8 mouse cellular contexts compared by ENCODE assay signal in the genomic region with DNA sequence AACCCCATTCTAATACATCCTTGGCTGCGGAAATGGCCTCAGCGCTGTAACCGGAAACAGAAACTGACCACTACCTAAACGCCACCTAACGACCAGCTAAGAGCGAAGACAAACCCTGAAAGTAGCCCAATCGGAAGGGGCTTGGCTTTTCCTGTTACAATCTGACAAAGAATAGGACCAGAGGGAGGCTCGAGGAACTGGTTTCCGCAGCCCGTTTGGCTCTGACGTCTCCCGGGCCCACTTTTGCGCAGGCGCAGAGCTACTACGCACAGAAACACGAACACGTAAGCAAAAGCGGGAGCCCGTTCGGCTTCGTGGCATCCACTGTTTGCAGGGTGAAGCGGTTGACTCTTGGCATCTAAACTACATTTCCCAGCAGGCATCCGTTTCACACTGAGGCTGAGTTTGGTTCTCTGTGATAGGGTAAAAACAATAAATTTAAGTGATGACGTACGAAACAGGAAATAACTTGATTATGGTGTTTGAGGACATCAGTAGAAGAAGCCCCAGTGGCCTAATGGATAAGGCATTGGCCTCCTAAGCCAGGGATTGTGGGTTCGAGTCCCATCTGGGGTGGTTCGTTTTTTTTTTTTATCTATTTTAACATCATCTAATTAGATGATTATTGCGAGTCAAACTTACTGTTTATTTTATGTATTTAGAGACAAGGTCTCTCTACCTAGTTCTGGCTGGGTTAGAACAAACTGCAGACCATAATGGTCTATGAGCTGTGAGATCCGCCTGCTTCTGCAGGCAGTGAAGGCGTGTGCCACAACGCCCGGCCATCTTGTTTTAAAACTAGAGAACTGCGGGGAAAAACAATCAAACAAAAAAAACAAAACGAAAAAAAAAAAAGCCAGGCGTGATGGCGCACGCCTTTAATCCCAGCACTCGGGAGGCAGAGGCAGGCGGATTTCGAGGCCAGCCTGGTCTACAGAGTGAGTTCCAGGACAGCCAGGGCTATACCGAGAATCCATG. TPM values are rescaled to one million over a fixed set of nuclear protein-coding genes. Genes with fewer than 3 reads are reported as not detected.
DNase-seq lines count a peak whose midpoint lies in the region; ATAC-seq lines count a peak whose summit lies in the region.

A gene (plus strand): TSS at position 75 of the 978 bp plus-strand sequence.

- peak; percentile 86 for ATAC-seq in inflammation-experienced regulatory T-cells, adult 6 months
- ATAC-seq in megakaryocyte-erythroid progenitor cell, adult 5-6 weeks (replicated peaks; ENCODE audit: low FRiP score, low TSS enrichment, poor library complexity, severe bottlenecking): peak; percentile 81

- DNase-seq in adrenal gland, adult (ENCODE audit: inconsistent age in 2 of 2, low spot score in 1 of 2): peak; percentile 99
- peak; percentile 98 for DNase-seq in embryo, embryonic 10.5 days (ENCODE audit: low spot score)
- peak; percentile 98 for DNase-seq in gastrocnemius, postnatal 14 days
- peak; percentile 98 to 99 for DNase-seq in left cerebral cortex, postnatal 10 days (ENCODE audit: extremely low spot score in 1 of 2, low spot score in 2 of 2)
- DNase-seq in right cerebral cortex, postnatal 25 days: peak; percentile 98
- DNase-seq in urinary bladder, postnatal 4 days (ENCODE audit: low spot score in 2 of 2): peak; percentile 97 to 98

- intact Hi-C loops in gastrocnemius, postnatal 14 days (cut with DNase I; ENCODE audit: low total_unique reads): no loop called here
- intact Hi-C loops in left cerebral cortex, postnatal 10 days (cut with DNase I): loop anchor here (5.0 kb wide), 1 partner anchor 164 kb away; no protein-coding TSS in a partner anchor

RNA-seq across cellular contexts. Expression of the gene that starts here (rescaled TPM):
- total RNA-seq in gastrocnemius, postnatal 14 days (2021): 100 to 1,000 TPM; 125 to 149 TPM
- 10 to 100 TPM; 56.4 to 72.0 (median 58.3) TPM for polyA plus RNA-seq in inflammation-experienced regulatory T-cells, adult 6 months (2017; shearing (Covaris generic))
- 10 to 100 TPM; 53.2 to 61.3 TPM for total RNA-seq in left cerebral cortex, postnatal 10 days (2021)
- 113 and 175 TPM in 2 replicates for total RNA-seq in megakaryocyte-erythroid progenitor cell, adult 5-6 weeks (2014; fragmentation: Nextera tagmentation)
- 34.6 and 43.6 TPM in 2 replicates for total RNA-seq in megakaryocyte-erythroid progenitor cell, adult 5-6 weeks (2017)

Comparison
In these comparisons a context has a peak if more than half of its experiments do, and no peak if none do; other contexts are left out.
1. Peak in every context shown above with its lines: DNase-seq and ATAC-seq.